Mouse (Mus musculus) neural tube, embryonic 11.5 days (tissue): Measurements from ENCODE around the gene Plekhm2. TPM values are rescaled to one million over a fixed set of nuclear protein-coding genes. Genes with fewer than 3 reads are reported as not detected.

Experiments
- ATAC-seq: fragments of 200-750 bp; cut with Nextera tagmentation; 2 replicates; pipeline ENCODE4 v1.8.0; 2017; ENCODE audit warnings: moderate number of reproducible peaks, mild to moderate bottlenecking, moderate TSS enrichment, moderate library complexity; ENCODE audit not compliant: insufficient read depth, low FRiP score, low TSS enrichment
- DNase-seq: peaks from one replicate; pipeline ENCODE4 v3.0.0-alpha.2; 2015; ENCODE audit warnings: low spot score
- H3K27ac ChIP-seq: fragments of 300-500 bp; sonication (generic); 2 replicates; pipeline ENCODE4 v1.5.1; 2014; ENCODE audit warnings: low read depth, mild to moderate bottlenecking, low read length
- H3K27me3 ChIP-seq: fragments of 300-500 bp; sonication (generic); 2 replicates; pipeline ENCODE4 v1.6.1; 2014; ENCODE audit warnings: mild to moderate bottlenecking, low read length, mixed read lengths; ENCODE audit not compliant: control insufficient read depth, insufficient read depth
- H3K36me3 ChIP-seq: fragments of 300-500 bp; sonication (generic); 2 replicates; pipeline ENCODE4 v1.6.1; 2014; ENCODE audit warnings: mild to moderate bottlenecking, low read length, moderate library complexity, mixed read lengths; ENCODE audit not compliant: control insufficient read depth, insufficient read depth
- H3K4me1 ChIP-seq: fragments of 300-500 bp; sonication (generic); 2 replicates; pipeline ENCODE4 v1.6.1; 2014; ENCODE audit warnings: low read length, mixed read lengths; ENCODE audit not compliant: control insufficient read depth, insufficient read depth
- H3K4me2 ChIP-seq: fragments of 300-500 bp; sonication (generic); 2 replicates; pipeline ENCODE4 v1.6.1; 2014; ENCODE audit warnings: low read depth, mild to moderate bottlenecking, moderate library complexity
- H3K4me3 ChIP-seq: fragments of 300-500 bp; sonication (generic); 2 replicates; pipeline ENCODE4 v1.5.1; 2014; ENCODE audit warnings: low read depth, low read length
- H3K9ac ChIP-seq: fragments of 300-500 bp; sonication (generic); 2 replicates; pipeline ENCODE4 v1.6.1; 2014; ENCODE audit warnings: mild to moderate bottlenecking, low read length
- H3K9me3 ChIP-seq: fragments of 300-500 bp; sonication (generic); 2 replicates; pipeline ENCODE4 v1.6.1; 2016; ENCODE audit warnings: low read length; ENCODE audit not compliant: control insufficient read depth
- WGBS: fragments of 180-500 bp; shearing (Covaris S2); extraction: QIAGEN DNeasy Blood & Tissue Kit; methylation state at CpG from one replicate; pipeline ENCODE4 v1.1.7; 2014; 5-methylcytosine and 5-hydroxymethylcytosine counted together
- polyA plus RNA-seq: library from polyadenylated mRNA; unstranded; fragments of >200 nt; fragmentation: Nextera tagmentation; extraction: Ambion mirVana; gene quantifications from 2 replicates; pipeline ENCODE4 v1.2.1, GENCODE M21; 2014

Gene Plekhm2
- polyA plus RNA-seq, 1 experiment from 2014 or later = 3.4 TPM

DNA sequence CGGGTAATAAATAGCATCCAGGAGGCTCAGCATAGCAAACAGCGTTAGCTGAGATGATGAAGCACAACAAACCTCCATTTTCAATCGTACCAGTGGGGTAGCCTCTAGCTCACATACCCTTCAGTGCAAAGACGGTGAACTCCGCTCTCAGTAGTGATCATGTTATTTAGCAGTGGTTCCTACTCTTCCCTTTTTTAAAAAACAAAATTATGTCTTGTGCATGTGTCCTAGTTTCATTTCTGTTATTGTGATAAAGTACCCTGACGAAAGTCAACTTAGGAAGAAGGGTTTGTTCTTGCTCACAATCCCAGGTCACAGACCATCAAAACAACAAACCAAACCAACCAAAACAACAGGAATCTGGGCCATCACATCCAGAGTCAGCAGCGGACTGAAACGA lies 18.7 kb downstream of the Plekhm2 start:
- Histone ChIP-seq H3K4me1 (no peaks in the 10 kb centered on the region), H3K4me3 (no peak overlapping the region), H3K9me3 (no peaks in the 10 kb centered on the region), H3K27ac (no peak overlapping the region), H3K4me2 (no peak overlapping the region), H3K27me3 (no peaks in the 10 kb centered on the region), H3K9ac (no peak overlapping the region), H3K36me3 (peaks cover 7% of the 10 kb centered on the region; the same call in 1 of the 2 replicates)
- WGBS = 90% methylated on average over 8 of the region's 8 CpGs
- ATAC-seq (no peak), DNase-seq (no peak)

- ATAC-seq (no peak), DNase-seq (no peak)
- Histone ChIP-seq H3K36me3 (peaks cover 7% of the 10 kb centered on the region; the same call in 1 of the 2 replicates), H3K4me1 (no peaks in the 10 kb centered on the region), H3K9me3 (no peaks in the 10 kb centered on the region), H3K4me3 (no peak overlapping the region), H3K9ac (no peak overlapping the region), H3K27me3 (no peaks in the 10 kb centered on the region), H3K4me2 (no peak overlapping the region), H3K27ac (no peak overlapping the region)
- WGBS = 73% methylated on average over 7 of the region's 7 CpGs
Measured at GRCm38 (mm10) chr4:141643118-141643855, 21.4 kb downstream of the Plekhm2 start.

DNA sequence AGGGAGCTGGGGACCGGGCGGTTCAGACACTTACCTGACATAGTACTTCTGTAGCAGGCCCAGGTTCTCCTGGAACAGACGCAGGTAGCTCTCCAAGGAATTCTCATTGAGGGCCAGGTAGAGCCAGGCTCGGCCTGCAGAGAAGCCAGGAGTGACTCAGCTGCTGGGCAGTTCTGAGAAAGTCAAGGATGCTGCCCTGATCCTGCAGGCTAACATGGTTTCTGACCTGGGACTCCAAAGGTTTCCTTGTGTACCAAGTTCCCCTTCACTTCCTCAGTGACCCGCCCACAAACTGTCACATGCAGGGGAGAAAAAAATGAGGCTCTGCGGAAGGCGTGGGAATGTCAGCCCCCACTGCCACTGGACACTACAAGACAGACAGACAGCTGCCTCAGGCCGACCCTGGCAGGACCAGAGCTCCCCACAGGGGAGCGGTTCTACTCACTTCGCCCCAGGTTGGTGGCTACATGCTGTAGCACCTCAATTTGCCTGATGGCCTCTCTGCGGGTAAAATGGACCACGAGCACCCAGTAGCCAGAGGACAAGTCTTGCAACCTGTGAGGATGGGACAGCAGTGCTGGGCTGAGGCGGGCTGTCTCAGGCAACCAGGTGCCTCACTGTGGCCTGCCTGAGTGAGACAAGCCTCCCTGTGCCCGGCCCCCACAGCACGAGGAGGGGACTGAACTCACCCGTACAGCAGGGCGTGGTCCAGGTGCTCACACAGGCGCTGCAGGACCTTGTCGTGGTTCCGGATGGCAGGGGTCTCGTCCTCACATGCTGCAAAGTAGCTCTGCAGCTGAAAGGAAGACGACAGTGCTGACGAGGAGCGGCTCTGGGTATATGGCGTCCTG lies 22.5 kb downstream of the Plekhm2 start:
- ATAC-seq (no peak), DNase-seq (no peak)
- no peak overlapping the region for H3K27ac ChIP-seq
- H3K27me3 ChIP-seq = no peaks in the 10 kb centered on the region
- H3K4me1 ChIP-seq = no peaks in the 10 kb centered on the region
- no peaks in the 10 kb centered on the region for H3K9me3 ChIP-seq
- no peak overlapping the region for H3K4me2 ChIP-seq
- peaks cover 7% of the 10 kb centered on the region for H3K36me3 ChIP-seq
- H3K4me3 ChIP-seq = no peak overlapping the region
- 91% methylated on average over 25 of the region's 25 CpGs for WGBS
- H3K9ac ChIP-seq = no peak overlapping the region

DNA sequence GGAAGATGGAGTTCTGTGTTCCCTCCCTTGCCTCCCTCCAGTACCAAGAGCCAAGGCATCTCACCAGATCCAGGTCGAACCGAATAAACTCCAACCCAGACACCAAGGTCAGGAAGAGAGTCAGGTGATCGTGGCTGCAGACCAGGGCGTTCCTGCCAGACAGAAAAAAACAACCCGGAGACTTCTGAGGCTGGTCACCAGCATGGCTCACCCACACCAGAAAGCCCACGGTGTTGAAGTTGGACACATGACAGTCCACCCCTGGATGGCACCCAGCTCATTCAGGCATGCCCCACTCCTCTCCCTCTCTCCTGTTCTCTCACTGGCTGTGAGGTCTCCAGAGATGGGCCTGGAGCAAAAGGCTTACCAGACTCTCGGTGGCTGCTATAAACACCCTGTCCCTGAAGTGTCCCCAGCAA lies 23.3 kb downstream of the Plekhm2 start:
- ATAC-seq (no peak), DNase-seq (no peak)
- Histone ChIP-seq H3K4me1 (no peaks in the 10 kb centered on the region), H3K27ac (no peak overlapping the region), H3K9me3 (no peaks in the 10 kb centered on the region), H3K4me2 (no peak overlapping the region), H3K36me3 (peaks cover 9% of the 10 kb centered on the region), H3K27me3 (no peaks in the 10 kb centered on the region), H3K9ac (no peak overlapping the region), H3K4me3 (no peak overlapping the region)
- 92% methylated on average over 7 of the region's 7 CpGs for WGBS

DNA sequence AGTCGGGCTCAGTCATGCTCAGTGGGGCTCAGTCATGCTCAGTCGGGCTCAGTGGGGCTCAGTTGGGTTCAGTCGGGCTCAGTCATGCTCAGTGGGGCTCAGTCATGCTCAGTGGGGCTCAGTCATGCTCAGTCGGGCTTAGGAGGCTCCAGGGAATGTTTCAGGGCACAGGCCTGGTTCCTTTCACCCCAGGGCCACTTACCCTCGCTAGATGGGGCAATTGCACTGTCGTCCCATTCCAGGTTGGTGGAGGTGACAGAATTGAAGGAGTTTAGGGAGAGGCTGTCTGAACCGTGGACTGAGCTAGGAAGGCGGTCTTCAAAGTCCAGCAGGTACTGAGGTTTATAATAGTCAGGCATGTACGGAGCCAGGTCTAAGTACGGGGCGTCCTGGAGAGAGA lies 25.2 kb downstream of the Plekhm2 start:
- Histone ChIP-seq H3K9ac (no peak overlapping the region), H3K4me1 (no peaks in the 10 kb centered on the region), H3K4me3 (no peak overlapping the region), H3K4me2 (no peak overlapping the region), H3K36me3 (peaks cover 9% of the 10 kb centered on the region), H3K9me3 (no peaks in the 10 kb centered on the region), H3K27me3 (no peaks in the 10 kb centered on the region), H3K27ac (no peak overlapping the region)
- WGBS = 76% methylated on average over 11 of the region's 11 CpGs
- ATAC-seq (no peak), DNase-seq (no peak)

- no peak for ATAC-seq
- 97% methylated on average over 5 of the region's 5 CpGs for WGBS
- H3K27me3 ChIP-seq = no peaks in the 10 kb centered on the region
Measured at GRCm38 (mm10) chr4:141636693-141637092, 28.0 kb downstream of the Plekhm2 start.

DNA sequence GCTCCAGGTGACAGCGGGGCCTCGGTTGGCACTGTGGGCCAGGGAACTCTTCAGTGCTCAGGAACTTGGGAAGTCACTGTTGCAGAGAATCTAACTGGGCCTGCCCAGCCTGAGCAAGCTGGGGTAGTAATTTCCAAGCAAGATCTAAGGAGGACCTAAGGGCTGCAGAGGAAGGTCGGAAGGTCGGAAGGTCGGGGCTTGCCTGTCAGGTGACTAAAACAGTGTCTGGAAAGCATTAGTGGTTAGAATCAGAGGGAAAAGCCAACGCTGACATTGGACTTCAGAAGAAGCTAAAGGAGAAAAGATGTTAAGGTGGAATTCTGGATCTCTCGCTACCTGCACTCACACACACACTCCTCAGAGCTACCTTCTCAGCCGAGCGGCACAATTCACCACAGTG lies 28.7 kb downstream of the Plekhm2 start:
- Histone ChIP-seq H3K36me3 (peaks cover 21% of the 10 kb centered on the region), H3K9ac (no peak overlapping the region), H3K4me1 (no peaks in the 10 kb centered on the region), H3K27me3 (no peaks in the 10 kb centered on the region), H3K4me2 (no peak overlapping the region), H3K4me3 (no peak overlapping the region), H3K9me3 (no peaks in the 10 kb centered on the region), H3K27ac (no peak overlapping the region)
- DNase-seq (no peak), ATAC-seq (no peak)
- WGBS = 79% methylated on average over 9 of the region's 9 CpGs

More at GRCm38 (mm10) chr4:141636693-141637092, 28.0 kb downstream of the Plekhm2 start:
- H3K9me3 ChIP-seq = no peaks in the 10 kb centered on the region
- H3K9ac ChIP-seq = no peak overlapping the region
- H3K4me3 ChIP-seq = no peak overlapping the region
- no peak overlapping the region for H3K27ac ChIP-seq
- no peaks in the 10 kb centered on the region for H3K4me1 ChIP-seq
- H3K36me3 ChIP-seq = peaks cover 20% of the 10 kb centered on the region
- no peak overlapping the region for H3K4me2 ChIP-seq
- no peak for DNase-seq

GRCm38 (mm10) chr4:141632111-141632873 lies 32.4 kb downstream of the Plekhm2 start:
- Histone ChIP-seq H3K4me1 (no peaks in the 10 kb centered on the region), H3K4me3 (no peak overlapping the region), H3K36me3 (peaks cover 27% of the 10 kb centered on the region), H3K27ac (no peak overlapping the region), H3K27me3 (no peaks in the 10 kb centered on the region), H3K9me3 (no peaks in the 10 kb centered on the region), H3K9ac (no peak overlapping the region), H3K4me2 (no peak overlapping the region)
- no peak for DNase-seq
- WGBS = 94% methylated on average over 21 of the region's 21 CpGs
- ATAC-seq = no peak
